Mouse (Mus musculus) ES-Bruce4 (cell line): ENCODE results near the gene Efcab11.

Source experiments
- CTCF ChIP-seq: IDR thresholded peaks from one replicate; pipeline ENCODE4 v1.8.1; 2011; ENCODE audit warnings: low read depth, low read length
- POLR2A ChIP-seq: IDR thresholded peaks from one replicate; pipeline ENCODE4 v1.8.1; 2011; ENCODE audit warnings: low read length; ENCODE audit not compliant: insufficient read depth

DNA sequence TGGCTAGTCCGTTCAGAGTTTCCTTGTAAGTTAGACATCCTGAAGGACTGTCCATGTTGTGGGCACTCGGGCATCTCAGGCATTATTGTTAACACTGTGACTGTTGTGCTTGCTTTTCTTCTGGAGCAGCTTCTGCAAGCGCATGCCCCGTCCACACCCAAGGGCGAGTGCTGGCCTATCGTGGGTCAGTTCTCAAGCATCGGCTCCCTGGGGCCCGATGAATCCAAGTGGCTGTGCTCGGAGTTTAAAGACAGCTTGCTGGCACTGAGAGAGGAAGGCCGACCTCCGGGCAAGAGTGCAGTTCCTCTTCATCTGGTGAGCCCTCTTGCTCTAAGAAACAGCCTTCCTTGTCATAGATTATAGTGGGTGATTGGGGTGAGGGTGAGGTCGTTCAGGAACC is 27.2 kb upstream of the Efcab11 start:
- TF ChIP-seq POLR2A (no peak), CTCF (no peak)
